Mouse (Mus musculus) heart, postnatal 0 days (tissue): ENCODE measurements at regions not wholly inside any gene's neighbourhood (a gene's known extent, or its start where the extent isn't known, plus 50 kb on each side); places are given as distances from the start of the nearest gene placed in this dataset.

ENCODE experiments used
- CTCF ChIP-seq: IDR thresholded peaks from 2 replicates; pipeline ENCODE4 v1.5.1; 2016; ENCODE audit warnings: antibody characterized with exemption, control low read depth, low read depth
- EP300 ChIP-seq: IDR thresholded peaks from 2 replicates; pipeline ENCODE4 v1.6.1; 2016; ENCODE audit warnings: antibody characterized with exemption, low read depth

DNA sequence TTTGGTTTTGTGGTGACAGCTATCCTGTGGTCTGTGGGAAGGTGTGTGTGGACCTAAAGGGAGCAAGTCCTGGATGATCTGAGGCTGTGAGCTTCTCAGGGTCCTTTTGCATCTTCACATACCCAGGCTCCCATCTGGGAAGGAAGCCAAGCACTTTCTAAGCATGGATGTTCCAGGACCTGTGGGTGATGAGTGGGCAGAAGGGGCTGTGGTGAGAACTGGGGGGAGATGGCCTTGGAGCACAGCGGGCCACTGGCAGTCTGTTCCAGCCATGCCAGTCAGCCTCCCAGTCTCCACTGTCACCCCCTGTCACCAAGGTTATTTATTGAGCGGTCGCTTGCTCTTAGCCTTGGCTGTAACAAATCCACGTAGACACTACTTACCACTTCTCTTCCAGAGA, 243.3 kb downstream of the Cdh26 start:
- TF ChIP-seq CTCF (no peak), EP300 (no peak)
